Mouse (Mus musculus): ENCODE results near the gene Vmn2r19. TPM values are rescaled to one million over a fixed set of nuclear protein-coding genes. Genes with fewer than 3 reads are reported as not detected.

Vmn2r19 gene
- polyA plus RNA-seq, 1 experiment from 2014 or later = not detected

DNA sequence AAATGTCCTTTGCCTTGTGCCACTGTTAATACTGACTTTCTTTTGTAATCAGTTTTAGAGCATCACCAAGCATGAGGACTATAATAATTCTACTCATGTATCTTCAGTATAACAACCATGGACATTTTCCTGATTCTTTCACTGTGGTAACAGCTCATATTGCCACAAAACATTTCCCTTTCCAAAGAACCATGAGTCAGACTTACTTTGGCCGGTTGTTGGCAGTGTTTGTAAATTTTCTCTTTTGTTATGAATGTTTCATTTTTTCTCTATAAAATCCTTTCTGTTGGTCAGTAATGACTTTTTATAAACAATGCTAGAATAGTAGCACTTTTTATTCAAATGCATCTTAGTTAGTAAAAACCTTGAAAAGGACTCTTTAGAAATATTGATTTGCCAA is 38.0 kb downstream of the Vmn2r19 start:
- WGBS = 72% methylated on average over 1 of the region's 1 CpGs
- Histone ChIP-seq H3K4me3 (ENCODE audit: low read depth, low read length) (no peak overlapping the region), H3K9ac (ENCODE audit: low read length) (no peak overlapping the region), H3K4me2 (replicated peaks; ENCODE audit: low read depth) (no peak overlapping the region), H3K9me3 (ENCODE audit: control insufficient read depth, low read length) (no peaks in the 10 kb centered on the region), H3K27ac (replicated peaks) (no peak overlapping the region), H3K4me1 (replicated peaks; ENCODE audit: control insufficient read depth, insufficient read depth) (no peaks in the 10 kb centered on the region), H3K36me3 (ENCODE audit: control insufficient read depth, insufficient read depth, low read length) (no peaks in the 10 kb centered on the region), H3K27me3 (ENCODE audit: control insufficient read depth, insufficient read depth, low read length) (no peaks in the 10 kb centered on the region)
- ATAC-seq (ENCODE audit: low FRiP score, low TSS enrichment) (no peak), DNase-seq (ENCODE audit: low spot score) (no peak)
- no peak for TF ChIP-seq EP300 (optimal IDR thresholded peaks at IDR 0.05)
- no peak for TF ChIP-seq CTCF (IDR thresholded peaks at IDR 0.05; ENCODE audit: low read depth)

Other genes starting within 250 kb of the Vmn2r19 start
- 7.7 and 8.5 TPM in 2 replicates for gene Clec4a2, start 201.9 kb upstream of the Vmn2r19 start, polyA plus RNA-seq (2015; fragmentation: Nextera tagmentation; extraction: Ambion mirVana)
- not detected in 2 replicates for gene Clec4b2, start 135.4 kb upstream of the Vmn2r19 start, polyA plus RNA-seq (2015; fragmentation: Nextera tagmentation; extraction: Ambion mirVana)
- gene Clec4n, start 78.5 kb upstream of the Vmn2r19 start, polyA plus RNA-seq (2015; fragmentation: Nextera tagmentation; extraction: Ambion mirVana) = 6.1 and 6.4 TPM in 2 replicates
- 0.11 TPM in 2 replicates for gene Clec4d, start 46.2 kb upstream of the Vmn2r19 start, polyA plus RNA-seq (2015; fragmentation: Nextera tagmentation; extraction: Ambion mirVana)
- gene Clec4e, start 18.5 kb upstream of the Vmn2r19 start, polyA plus RNA-seq (2015; fragmentation: Nextera tagmentation; extraction: Ambion mirVana) = not detected in 2 replicates
- gene Vmn2r20, start 109.8 kb downstream of the Vmn2r19 start, polyA plus RNA-seq (2015; fragmentation: Nextera tagmentation; extraction: Ambion mirVana) = 0.01 TPM in 1 of 2 replicates, not detected in the other
- gene Vmn2r21, start 225.1 kb downstream of the Vmn2r19 start, polyA plus RNA-seq (2015; fragmentation: Nextera tagmentation; extraction: Ambion mirVana) = not detected in 2 replicates

Measured in stomach, postnatal 0 days (tissue).